Mouse (Mus musculus): ENCODE measurements around the gene Zfp664.

The Zfp664 gene

GRCm38 (mm10) chr5:124862013-124862866 is at the start of gene Zfp664, which contains the start of gene Ccdc92:
Zfp664 (plus strand) TSS chr5:124862691.
Ccdc92 (minus strand) TSS chr5:124862424.
- peak; percentile 100 for DNase-seq (ENCODE audit: low spot score)

DNA sequence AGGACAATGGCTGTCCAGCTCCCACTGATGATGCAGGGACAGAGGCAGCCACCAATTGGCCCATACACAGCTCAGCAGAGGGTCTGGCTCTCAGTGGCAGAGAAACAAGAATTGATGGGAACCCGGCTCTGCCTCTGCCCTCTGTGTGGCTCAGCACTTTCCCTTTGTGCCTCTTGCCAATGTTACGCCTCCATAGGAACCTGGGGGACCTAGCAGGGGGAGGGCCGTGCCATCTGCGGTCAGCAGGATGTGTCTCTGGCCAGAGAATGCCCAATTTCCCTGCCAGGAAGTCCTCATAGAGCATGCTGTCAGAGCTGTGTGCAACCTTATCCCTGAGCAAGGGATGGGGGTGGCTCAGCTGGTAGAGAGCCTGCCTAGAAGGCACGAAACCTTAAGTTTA is 47.7 kb upstream of the Zfp664 start:
- DNase-seq (ENCODE audit: low spot score): no peak

GRCm38 (mm10) chr5:124817050-124817449 is 45.4 kb upstream of the Zfp664 start:
- no peak for DNase-seq (ENCODE audit: low spot score)

DNA sequence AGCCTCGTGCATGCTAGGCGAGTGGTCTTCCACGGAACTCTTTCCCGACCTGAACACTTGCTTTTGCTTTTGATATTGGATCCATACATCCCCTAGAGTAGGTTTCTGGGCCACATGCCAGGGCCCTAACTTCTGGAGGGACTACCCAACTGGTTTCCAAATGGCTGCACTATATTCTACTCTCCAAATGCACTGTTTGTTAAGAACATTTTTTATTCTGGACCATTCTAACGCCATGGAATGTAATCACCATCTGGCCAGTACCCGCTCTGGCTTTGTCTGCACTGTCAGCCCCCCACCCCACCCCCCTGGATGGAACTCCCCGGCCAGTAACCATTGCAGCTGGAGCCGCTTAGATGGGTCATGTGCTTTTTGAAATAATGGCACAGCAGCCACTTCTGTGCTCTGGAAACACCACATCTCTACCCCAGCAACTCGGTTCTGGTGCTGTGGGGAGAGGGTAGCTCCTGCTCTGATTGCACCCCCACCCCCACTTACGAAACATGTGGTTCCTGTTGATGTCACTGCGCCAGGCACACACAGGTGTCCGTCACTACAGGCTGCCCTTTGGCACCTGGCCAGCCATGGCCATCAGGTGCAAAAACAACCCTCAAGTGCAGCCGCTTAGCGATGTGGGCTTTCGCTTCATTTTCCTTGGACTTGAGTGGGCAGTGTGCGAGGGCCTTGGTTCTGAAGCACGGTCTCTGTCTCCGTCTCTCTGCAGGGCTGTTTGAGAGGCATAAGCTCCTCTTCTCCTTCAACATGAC is 40.2 kb upstream of the Zfp664 start:
- DNase-seq (ENCODE audit: low spot score): no peak

GRCm38 (mm10) chr5:124830331-124830730 is 32.2 kb upstream of the Zfp664 start:
- DNase-seq (ENCODE audit: low spot score): no peak

- DNase-seq (ENCODE audit: low spot score): no peak
Observed at GRCm38 (mm10) chr5:124835218-124835617, 27.3 kb upstream of the Zfp664 start.

DNA sequence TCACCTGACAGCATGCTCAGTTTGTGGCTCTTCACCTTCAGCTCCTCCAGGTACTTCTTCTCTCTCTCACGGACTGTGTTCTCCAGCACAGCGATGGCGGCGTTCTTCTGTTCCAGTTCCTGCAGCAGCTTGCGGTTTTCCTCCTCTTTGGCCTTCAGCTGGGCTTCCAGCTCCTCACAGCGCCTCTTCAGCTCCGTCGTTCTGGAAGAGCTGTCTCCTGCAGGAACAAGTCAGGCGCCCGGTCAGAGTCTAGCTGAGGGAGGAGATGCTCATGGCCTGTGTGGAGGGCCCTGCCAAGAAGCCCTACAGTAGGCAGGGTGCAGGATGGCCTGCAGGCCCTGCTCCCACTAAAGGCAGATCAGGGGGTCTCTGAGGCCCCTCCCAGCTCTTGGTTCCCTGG is 26.4 kb upstream of the Zfp664 start:
- DNase-seq (ENCODE audit: low spot score): no peak

DNA sequence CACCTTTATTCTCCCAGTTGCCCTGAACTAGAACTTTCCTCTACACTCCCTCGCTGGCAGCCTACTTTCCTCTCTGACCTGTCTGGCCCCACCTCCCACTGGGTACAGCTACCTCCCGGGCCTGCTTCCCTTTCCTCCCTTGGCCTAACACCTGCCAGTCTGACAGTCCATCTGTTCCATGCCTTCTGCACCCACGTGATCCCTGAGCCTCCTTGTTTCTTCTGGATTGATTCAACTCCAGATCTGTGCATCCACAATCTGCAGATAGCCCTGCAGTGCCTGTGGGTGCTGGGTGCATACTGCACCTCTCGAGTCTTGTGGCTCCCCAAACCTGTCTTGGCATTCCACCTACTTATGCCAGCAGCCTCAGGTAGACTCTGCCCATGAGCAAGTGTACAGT is 25.9 kb upstream of the Zfp664 start:
- no peak for DNase-seq (ENCODE audit: low spot score)

- no peak for DNase-seq (ENCODE audit: low spot score)
Observed at GRCm38 (mm10) chr5:124840202-124840601, 22.3 kb upstream of the Zfp664 start.

- DNase-seq (ENCODE audit: low spot score): no peak
Observed at GRCm38 (mm10) chr5:124840669-124841068, 21.8 kb upstream of the Zfp664 start.

- no peak for DNase-seq (ENCODE audit: low spot score)
Observed at GRCm38 (mm10) chr5:124843386-124843785, 19.1 kb upstream of the Zfp664 start.

GRCm38 (mm10) chr5:124844929-124845328 is 17.6 kb upstream of the Zfp664 start:
- no peak for DNase-seq (ENCODE audit: low spot score)

DNA sequence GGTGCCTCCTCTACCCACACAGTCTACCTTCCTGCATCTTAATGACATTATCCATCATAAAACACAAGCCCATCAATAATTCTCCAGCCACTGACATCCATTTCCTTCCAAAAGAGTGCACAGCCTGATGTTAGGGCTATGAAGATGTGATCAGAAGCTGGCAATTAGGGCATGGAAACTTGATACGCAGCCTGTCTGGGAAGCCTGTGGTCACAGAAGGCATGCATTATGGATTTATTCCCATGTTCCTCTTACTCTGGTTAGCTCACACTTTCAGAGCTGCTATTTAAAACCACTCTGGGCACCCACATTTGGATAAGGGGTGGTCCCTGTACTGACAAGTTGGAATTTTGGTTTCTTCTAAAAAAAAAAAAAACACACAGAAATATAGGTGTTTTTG is 15.5 kb upstream of the Zfp664 start:
- DNase-seq (ENCODE audit: low spot score): peak; percentile 28

DNA sequence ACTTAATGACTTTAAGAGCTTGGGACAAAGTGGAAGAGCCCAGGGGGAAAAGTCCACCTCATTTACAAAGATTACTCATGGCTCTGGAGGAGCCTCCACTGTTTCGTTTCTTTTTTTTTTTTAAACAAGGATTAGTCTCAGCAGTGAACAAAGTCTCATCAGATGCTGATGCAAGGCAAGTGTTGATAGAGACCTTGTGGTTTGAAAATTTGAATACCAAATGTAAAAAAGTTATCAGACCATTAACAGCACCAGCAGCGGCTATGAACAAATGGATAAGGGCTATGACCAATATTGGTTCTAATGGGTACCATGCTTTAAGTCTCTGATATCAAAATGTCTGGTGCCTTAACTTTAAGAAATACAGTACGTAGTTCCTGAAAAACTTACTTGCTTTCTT is 13.5 kb upstream of the Zfp664 start:
- DNase-seq (ENCODE audit: low spot score): no peak

DNA sequence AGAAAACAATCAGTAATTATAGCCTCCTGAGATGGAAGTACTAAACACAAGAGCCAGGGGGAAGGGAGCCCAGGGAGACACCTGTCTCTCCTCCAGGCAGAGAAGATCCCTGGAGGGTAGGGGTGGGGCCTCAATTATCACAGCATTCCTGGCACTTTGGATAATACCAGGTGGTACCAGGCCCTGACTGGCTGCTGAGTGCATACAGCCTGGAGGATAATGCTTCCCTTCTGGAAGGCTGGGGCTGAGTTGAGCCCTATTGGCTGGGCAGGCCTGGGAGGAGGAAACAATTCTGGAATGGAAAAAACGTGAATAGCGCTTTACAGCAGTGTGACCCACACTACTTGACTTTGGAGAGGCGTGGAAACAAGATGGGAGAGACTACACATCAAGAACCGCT is 10.9 kb upstream of the Zfp664 start:
- DNase-seq (ENCODE audit: low spot score): no peak

- no peak for DNase-seq (ENCODE audit: low spot score)
Observed at GRCm38 (mm10) chr5:124852294-124852693, 10.2 kb upstream of the Zfp664 start.

- DNase-seq (ENCODE audit: low spot score): no peak
Observed at GRCm38 (mm10) chr5:124853079-124853478, 9.4 kb upstream of the Zfp664 start.

DNA sequence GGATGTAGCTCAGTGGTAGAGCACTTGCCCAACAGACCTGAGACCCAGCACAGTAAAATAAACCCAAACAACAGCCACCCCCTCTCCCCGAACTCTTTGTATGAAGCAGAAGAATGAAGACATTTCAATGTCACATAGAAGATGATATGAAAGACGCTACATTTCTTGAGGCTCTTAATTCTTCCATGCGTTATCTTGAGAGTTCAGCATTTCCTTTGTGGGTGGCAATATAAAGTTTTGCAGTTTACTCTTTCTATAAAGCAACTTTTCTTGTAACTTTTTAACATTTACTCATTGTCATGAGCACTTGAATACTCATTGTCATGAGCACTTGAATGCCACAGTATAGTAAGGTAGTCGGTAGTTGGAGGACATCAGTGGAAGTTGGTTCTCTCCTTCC is 8.3 kb upstream of the Zfp664 start:
- DNase-seq (ENCODE audit: low spot score): no peak

GRCm38 (mm10) chr5:124860013-124860412 is 2.5 kb upstream of the Zfp664 start:
- peak; percentile 68 for DNase-seq (ENCODE audit: low spot score)

- no peak for DNase-seq (ENCODE audit: low spot score)
Observed at GRCm38 (mm10) chr5:124861463-124861862, 1.0 kb upstream of the Zfp664 start.

GRCm38 (mm10) chr5:124862871-124863741 is 615 bp downstream of the Zfp664 start:
- DNase-seq (ENCODE audit: low spot score): peak; percentile 57

GRCm38 (mm10) chr5:124868981-124869380 is 6.5 kb downstream of the Zfp664 start:
- peak; percentile 51 for DNase-seq (ENCODE audit: low spot score)
